Mouse (Mus musculus): Measurements from ENCODE around the gene Arhgap27. TPM values are rescaled to one million over a fixed set of nuclear protein-coding genes. Genes with fewer than 3 reads are reported as not detected.
A peak's percentile ranks its signal among the peaks of the same experiment; 100 is the strongest.
"Not testable (repeated sequence)": the region's sequence is repeated elsewhere in the genome, so short reads cannot be mapped to it uniquely, and the experiment has no call there.

Gene Arhgap27
- polyA plus RNA-seq (2012; rRNA removed), result 22.3 and 23.4 TPM in 2 replicates

GRCm38 (mm10) chr11:103363214-103364148 lies at the start of gene Arhgap27:
TSS of gene Arhgap27 (minus strand) at chr11:103363692.
- DNase-seq (ENCODE audit: low spot score), result peak; percentile 61

- no peak for DNase-seq (ENCODE audit: low spot score)
Measured at GRCm38 (mm10) chr11:103412950-103413423, 49.5 kb upstream of the Arhgap27 start.

- peak; percentile 85 for DNase-seq (ENCODE audit: low spot score)
Measured at GRCm38 (mm10) chr11:103411981-103412949, 48.8 kb upstream of the Arhgap27 start, which contains the start of gene Plekhm1. TSS of gene Plekhm1 (minus strand) at chr11:103412687.

GRCm38 (mm10) chr11:103411301-103411700 lies 47.8 kb upstream of the Arhgap27 start:
- DNase-seq (ENCODE audit: low spot score), result no peak

- DNase-seq (ENCODE audit: low spot score), result no peak
Measured at GRCm38 (mm10) chr11:103408880-103409279, 45.4 kb upstream of the Arhgap27 start.

- not testable (repeated sequence) for DNase-seq (ENCODE audit: low spot score)
Measured at GRCm38 (mm10) chr11:103407136-103407535, 43.6 kb upstream of the Arhgap27 start.

GRCm38 (mm10) chr11:103406551-103406950 lies 43.1 kb upstream of the Arhgap27 start:
- DNase-seq (ENCODE audit: low spot score), result no peak

- DNase-seq (ENCODE audit: low spot score), result no peak
Measured at GRCm38 (mm10) chr11:103405814-103406213, 42.3 kb upstream of the Arhgap27 start.

GRCm38 (mm10) chr11:103404618-103405017 lies 41.1 kb upstream of the Arhgap27 start:
- no peak for DNase-seq (ENCODE audit: low spot score)

- DNase-seq (ENCODE audit: low spot score), result no peak
Measured at GRCm38 (mm10) chr11:103403776-103404175, 40.3 kb upstream of the Arhgap27 start.

- no peak for DNase-seq (ENCODE audit: low spot score)
Measured at GRCm38 (mm10) chr11:103402738-103403137, 39.2 kb upstream of the Arhgap27 start.

GRCm38 (mm10) chr11:103402198-103402597 lies 38.7 kb upstream of the Arhgap27 start:
- no peak for DNase-seq (ENCODE audit: low spot score)

GRCm38 (mm10) chr11:103399986-103400385 lies 36.5 kb upstream of the Arhgap27 start:
- no peak for DNase-seq (ENCODE audit: low spot score)

- DNase-seq (ENCODE audit: low spot score), result no peak
Measured at GRCm38 (mm10) chr11:103399050-103399449, 35.6 kb upstream of the Arhgap27 start.

- DNase-seq (ENCODE audit: low spot score), result no peak
Measured at GRCm38 (mm10) chr11:103396682-103397081, 33.2 kb upstream of the Arhgap27 start.

- DNase-seq (ENCODE audit: low spot score), result no peak
Measured at GRCm38 (mm10) chr11:103396236-103396635, 32.7 kb upstream of the Arhgap27 start.

GRCm38 (mm10) chr11:103394604-103395003 lies 31.1 kb upstream of the Arhgap27 start:
- DNase-seq (ENCODE audit: low spot score), result no peak

GRCm38 (mm10) chr11:103394025-103394424 lies 30.5 kb upstream of the Arhgap27 start:
- DNase-seq (ENCODE audit: low spot score), result no peak

- DNase-seq (ENCODE audit: low spot score), result no peak
Measured at GRCm38 (mm10) chr11:103387870-103388526, 24.5 kb upstream of the Arhgap27 start.

GRCm38 (mm10) chr11:103386827-103387226 lies 23.3 kb upstream of the Arhgap27 start:
- no peak for DNase-seq (ENCODE audit: low spot score)

- DNase-seq (ENCODE audit: low spot score), result no peak
Measured at GRCm38 (mm10) chr11:103381956-103382613, 18.6 kb upstream of the Arhgap27 start.
